Mouse (Mus musculus): ENCODE data around the gene Nup205. TPM values are rescaled to one million over a fixed set of nuclear protein-coding genes. Genes with fewer than 3 reads are reported as not detected.

Gene Nup205
- 27.7 and 32.0 TPM in 2 replicates for polyA plus RNA-seq (2014; fragmentation: Nextera tagmentation; extraction: Ambion mirVana)

DNA sequence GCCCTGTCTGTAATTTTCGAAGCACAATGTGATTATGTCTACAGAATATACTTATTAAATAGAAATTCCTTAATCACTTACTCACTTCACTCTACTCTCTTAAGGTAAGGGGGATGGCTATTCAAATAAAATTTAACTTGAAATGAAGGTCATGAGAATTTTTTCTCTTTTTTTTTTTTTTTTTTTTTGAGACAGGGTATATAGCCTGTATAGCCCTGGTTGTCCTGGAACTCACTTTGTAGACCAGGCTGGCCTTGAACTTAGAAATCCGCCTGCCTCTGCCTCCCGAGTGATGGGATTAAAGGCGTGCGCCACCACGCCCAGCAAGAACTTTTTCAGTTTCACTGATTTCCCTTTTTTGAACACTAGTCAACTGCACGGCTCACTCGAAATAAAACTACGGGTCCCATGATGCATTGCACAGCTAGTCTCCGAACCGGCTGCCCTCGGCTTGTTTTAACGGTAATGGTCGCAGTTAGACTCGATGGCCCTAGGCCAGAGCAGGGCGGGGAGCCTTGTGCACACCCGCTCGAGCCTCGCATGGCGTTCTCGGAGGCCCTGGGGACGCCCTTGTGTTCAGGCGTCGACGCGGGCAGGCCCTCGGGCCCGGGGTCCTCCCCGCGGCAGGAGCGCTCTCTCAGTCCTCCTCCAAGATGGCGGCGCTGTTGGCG, at the start of gene Nup205:
Gene Nup205, plus strand, starts transcription at position 443 of the 671 bp plus-strand sequence.
- ATAC-seq (ENCODE audit: low FRiP score): peak; percentile 94
- Histone ChIP-seq H3K36me3 (replicated peaks; ENCODE audit: control insufficient read depth, insufficient read depth) (no peaks in the 10 kb centered on the region), H3K9me3 (ENCODE audit: control insufficient read depth, low read length) (no peaks in the 10 kb centered on the region), H3K27ac (peak within 1 kb of the TSS; percentile 100), H3K4me3 (replicated peaks; ENCODE audit: low read length) (peak within 1 kb of the TSS; percentile 96), H3K4me2 (replicated peaks) (peak within 1 kb of the TSS; percentile 85), H3K9ac (peak within 1 kb of the TSS; percentile 88), H3K27me3 (ENCODE audit: control insufficient read depth, insufficient read depth, low read length) (no peaks in the 10 kb centered on the region), H3K4me1 (replicated peaks; ENCODE audit: control insufficient read depth, insufficient read depth, low read length) (peaks cover 9% of the 10 kb centered on the region)
- peak; percentile 83 for DNase-seq (ENCODE audit: low spot score)
- WGBS: 3% methylated on average over 34 of the region's 34 CpGs

DNA sequence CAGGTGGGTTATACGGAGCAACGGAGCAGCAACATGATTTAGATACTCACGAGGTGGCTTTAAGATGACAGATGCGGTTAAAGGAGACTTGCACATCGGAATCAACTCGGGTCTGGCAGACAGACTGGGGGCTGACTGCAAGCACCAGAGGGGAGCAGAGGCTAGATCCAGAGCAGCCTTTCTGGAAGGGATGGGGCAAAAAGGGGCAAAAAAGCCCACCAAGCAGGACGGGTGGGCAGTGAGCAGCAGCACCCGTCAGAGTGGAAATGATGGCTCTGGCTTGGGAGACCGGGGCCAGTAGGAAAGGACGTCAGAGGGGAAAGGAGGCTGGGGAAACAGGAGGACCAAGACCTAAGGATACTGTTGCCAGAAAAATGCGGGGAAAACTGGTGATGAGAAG, 44.4 kb upstream of the Nup205 start:
- Histone ChIP-seq H3K4me1 (replicated peaks; ENCODE audit: control insufficient read depth, insufficient read depth, low read length) (peaks cover 25% of the 10 kb centered on the region), H3K36me3 (replicated peaks; ENCODE audit: control insufficient read depth, insufficient read depth) (no peaks in the 10 kb centered on the region), H3K9ac (peak overlapping the region; percentile 83), H3K27ac (peak overlapping the region; percentile 90), H3K9me3 (ENCODE audit: control insufficient read depth, low read length) (no peaks in the 10 kb centered on the region), H3K27me3 (ENCODE audit: control insufficient read depth, insufficient read depth, low read length) (no peaks in the 10 kb centered on the region), H3K4me2 (replicated peaks) (peak overlapping the region; percentile 81), H3K4me3 (replicated peaks; ENCODE audit: low read length) (peak overlapping the region; percentile 81)
- ATAC-seq (ENCODE audit: low FRiP score): no peak
- under 1% methylated on average over 11 of the region's 11 CpGs for WGBS
- DNase-seq (ENCODE audit: low spot score): peak; percentile 39

DNA sequence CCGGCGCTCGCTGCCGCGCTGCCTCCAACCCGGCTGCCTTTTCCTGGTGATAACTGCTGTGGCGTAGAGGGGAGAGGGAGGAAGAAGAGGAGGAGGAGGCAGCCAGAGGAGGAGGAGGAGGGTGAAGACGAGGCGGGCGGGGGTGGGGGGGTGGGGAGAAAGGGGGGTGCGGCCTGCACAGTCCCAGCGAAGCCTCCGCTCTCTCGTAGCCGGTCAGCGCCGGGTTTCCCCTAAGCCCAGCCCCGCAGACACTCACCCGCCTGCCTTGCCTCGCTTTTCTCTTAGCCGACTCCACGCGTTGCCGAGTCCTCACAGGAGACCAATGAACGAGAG, 44.0 kb upstream of the Nup205 start:
- ATAC-seq (ENCODE audit: low FRiP score) (peak; percentile 91), DNase-seq (ENCODE audit: low spot score) (no peak)
- peak overlapping the region; percentile 81 for H3K4me3 ChIP-seq (replicated peaks; ENCODE audit: low read length)
- no peaks in the 10 kb centered on the region for H3K27me3 ChIP-seq (ENCODE audit: control insufficient read depth, insufficient read depth, low read length)
- 2% methylated on average over 24 of the region's 25 CpGs for WGBS
- H3K9ac ChIP-seq: peak overlapping the region; percentile 83
- peaks cover 25% of the 10 kb centered on the region for H3K4me1 ChIP-seq (replicated peaks; ENCODE audit: control insufficient read depth, insufficient read depth, low read length)
- H3K27ac ChIP-seq: peak overlapping the region; percentile 90
- no peaks in the 10 kb centered on the region for H3K9me3 ChIP-seq (ENCODE audit: control insufficient read depth, low read length)
- H3K4me2 ChIP-seq (replicated peaks): peak overlapping the region; percentile 81
- no peaks in the 10 kb centered on the region for H3K36me3 ChIP-seq (replicated peaks; ENCODE audit: control insufficient read depth, insufficient read depth)

DNA sequence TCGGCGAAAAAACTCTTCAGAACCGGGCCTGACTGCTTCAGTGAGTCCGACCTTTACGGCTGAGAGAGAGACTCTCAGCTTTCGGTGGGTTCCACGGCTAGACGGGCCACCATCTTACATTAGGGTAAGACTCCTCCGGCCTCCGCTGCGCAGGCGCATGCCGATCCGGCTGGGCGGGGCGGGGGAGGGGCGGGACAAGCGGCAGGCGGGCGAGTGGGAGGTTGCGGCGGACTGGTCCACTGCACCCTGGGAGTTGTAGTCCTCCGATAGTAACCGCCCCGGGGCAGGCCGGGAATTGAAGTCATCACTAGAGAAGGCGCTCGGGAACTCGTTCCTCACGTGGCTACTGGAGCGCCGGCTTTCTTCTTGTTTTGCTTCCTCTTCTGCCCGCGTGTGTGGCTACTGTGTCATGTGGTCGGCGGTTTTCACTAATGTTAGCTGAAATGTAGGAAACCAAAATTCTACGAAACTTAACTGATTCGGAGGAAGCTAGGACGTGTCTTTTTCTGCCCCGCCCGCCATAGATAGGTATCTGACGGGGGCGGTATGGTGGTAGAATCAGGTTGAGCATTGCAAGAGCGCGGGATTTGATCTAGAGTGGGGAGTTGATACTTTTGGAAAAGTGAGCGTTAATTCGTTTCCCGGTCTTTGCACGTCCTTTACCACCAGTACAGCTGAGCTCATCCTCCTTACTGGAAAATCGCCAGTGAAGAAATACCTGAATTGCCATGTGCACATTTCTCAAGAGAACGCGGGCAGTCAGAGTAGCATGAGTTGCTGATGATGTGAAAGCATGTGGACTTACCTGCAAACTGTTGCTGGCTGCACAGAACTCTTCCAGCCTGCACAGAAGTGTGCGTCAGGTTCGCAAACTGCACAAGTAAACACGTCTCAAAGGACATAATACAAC, 43.4 kb upstream of the Nup205 start, which contains the start of gene Cnot4:
Gene Cnot4, minus strand, starts transcription at position 146 of the 910 bp plus-strand sequence.
- Histone ChIP-seq H3K4me1 (replicated peaks; ENCODE audit: control insufficient read depth, insufficient read depth, low read length) (peaks cover 25% of the 10 kb centered on the region), H3K27ac (peak within 1 kb of the TSS; percentile 90), H3K27me3 (ENCODE audit: control insufficient read depth, insufficient read depth, low read length) (no peaks in the 10 kb centered on the region), H3K4me3 (replicated peaks; ENCODE audit: low read length) (peak within 1 kb of the TSS; percentile 81), H3K36me3 (replicated peaks; ENCODE audit: control insufficient read depth, insufficient read depth) (no peaks in the 10 kb centered on the region), H3K9ac (peak within 1 kb of the TSS; percentile 83), H3K4me2 (replicated peaks) (peak within 1 kb of the TSS; percentile 81), H3K9me3 (ENCODE audit: control insufficient read depth, low read length) (no peaks in the 10 kb centered on the region)
- ATAC-seq (ENCODE audit: low FRiP score) (peak; percentile 99), DNase-seq (ENCODE audit: low spot score) (peak; percentile 97)
- WGBS: under 1% methylated on average over 55 of the region's 55 CpGs

DNA sequence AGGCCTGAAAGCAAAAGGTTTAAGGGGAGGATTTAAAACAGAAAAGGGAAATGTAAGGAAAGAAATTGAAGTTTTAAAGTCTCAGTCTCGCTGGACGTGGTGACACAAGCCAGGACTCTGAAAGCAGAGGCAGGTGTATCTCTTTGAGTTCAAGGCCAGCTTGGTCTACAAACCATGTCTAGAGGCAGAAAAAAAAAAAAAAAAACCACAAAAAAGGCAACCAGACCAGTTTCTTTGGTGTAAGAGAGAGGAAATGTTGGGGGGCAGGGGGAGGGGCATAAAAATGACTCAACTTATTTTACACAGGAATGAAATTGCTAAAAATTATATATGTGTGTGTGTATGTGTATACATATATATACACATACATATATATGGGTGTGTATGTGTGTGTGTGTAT, 42.4 kb upstream of the Nup205 start:
- Histone ChIP-seq H3K36me3 (replicated peaks; ENCODE audit: control insufficient read depth, insufficient read depth) (no peaks in the 10 kb centered on the region), H3K4me2 (replicated peaks) (peak overlapping the region; percentile 74; the same call in 1 of the 2 replicates), H3K4me1 (replicated peaks; ENCODE audit: control insufficient read depth, insufficient read depth, low read length) (peaks cover 25% of the 10 kb centered on the region), H3K27ac (no peak overlapping the region), H3K9ac (no peak overlapping the region), H3K4me3 (replicated peaks; ENCODE audit: low read length) (no peak overlapping the region), H3K9me3 (ENCODE audit: control insufficient read depth, low read length) (no peaks in the 10 kb centered on the region), H3K27me3 (ENCODE audit: control insufficient read depth, insufficient read depth, low read length) (no peaks in the 10 kb centered on the region)
- 64% methylated on average over 2 of the region's 2 CpGs for WGBS
- ATAC-seq (ENCODE audit: low FRiP score) (no peak), DNase-seq (ENCODE audit: low spot score) (no peak)

DNA sequence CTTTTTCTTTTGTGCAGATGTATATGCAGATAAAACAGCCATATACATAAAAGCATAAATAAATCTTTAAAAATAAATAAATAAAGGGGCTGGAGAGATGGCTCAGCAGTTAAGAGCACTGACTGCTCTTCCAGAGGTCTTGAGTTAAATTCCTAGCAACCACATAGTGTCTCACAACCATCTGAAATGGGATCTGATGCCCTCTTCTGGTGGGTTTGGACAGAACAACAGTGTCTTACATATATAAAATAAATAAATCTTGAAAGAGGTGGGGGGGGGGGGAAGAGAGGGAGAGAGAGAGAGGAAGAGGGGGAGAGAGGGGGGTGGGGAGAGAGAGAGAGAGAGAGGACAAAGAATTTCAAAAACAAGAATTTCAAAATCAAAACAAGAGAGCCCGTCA, 36.9 kb upstream of the Nup205 start:
- H3K4me1 ChIP-seq (replicated peaks; ENCODE audit: control insufficient read depth, insufficient read depth, low read length): no peaks in the 10 kb centered on the region

DNA sequence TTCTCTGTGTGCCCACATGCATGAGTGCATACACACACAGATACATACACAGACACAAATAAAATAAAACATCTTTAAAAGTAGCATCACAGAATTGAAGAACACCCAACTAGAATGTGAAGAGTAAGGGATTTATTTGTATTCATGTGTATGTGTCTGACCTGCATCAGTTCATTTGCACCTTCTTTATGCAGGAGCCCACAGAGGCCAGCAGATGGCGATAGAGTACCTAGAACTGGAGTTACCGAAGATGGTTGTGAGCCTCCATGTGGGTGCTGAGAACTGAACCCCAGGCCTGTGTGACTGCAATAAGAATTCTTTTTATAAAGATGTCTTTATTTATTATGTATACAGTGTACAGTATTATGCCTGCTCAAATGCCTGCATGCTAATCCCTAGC, 31.7 kb upstream of the Nup205 start:
- DNase-seq (ENCODE audit: low spot score) (no peak), ATAC-seq (ENCODE audit: low FRiP score) (no peak)
- 87% methylated on average over 2 of the region's 2 CpGs for WGBS
- H3K9ac ChIP-seq: no peak overlapping the region
- H3K27ac ChIP-seq: no peak overlapping the region
- H3K9me3 ChIP-seq (ENCODE audit: control insufficient read depth, low read length): no peaks in the 10 kb centered on the region
- no peaks in the 10 kb centered on the region for H3K27me3 ChIP-seq (ENCODE audit: control insufficient read depth, insufficient read depth, low read length)
- H3K4me3 ChIP-seq (replicated peaks; ENCODE audit: low read length): no peak overlapping the region
- no peaks in the 10 kb centered on the region for H3K4me1 ChIP-seq (replicated peaks; ENCODE audit: control insufficient read depth, insufficient read depth, low read length)
- no peaks in the 10 kb centered on the region for H3K36me3 ChIP-seq (replicated peaks; ENCODE audit: control insufficient read depth, insufficient read depth)
- H3K4me2 ChIP-seq (replicated peaks): no peak overlapping the region

More for the DNA sequence above, 36.9 kb upstream of the Nup205 start:
- ATAC-seq (ENCODE audit: low FRiP score) (no peak), DNase-seq (ENCODE audit: low spot score) (no peak)
- H3K4me2 ChIP-seq (replicated peaks): no peak overlapping the region
- H3K27me3 ChIP-seq (ENCODE audit: control insufficient read depth, insufficient read depth, low read length): no peaks in the 10 kb centered on the region
- H3K9ac ChIP-seq: no peak overlapping the region
- WGBS: 100% methylated on average over 1 of the region's 1 CpGs
- no peaks in the 10 kb centered on the region for H3K9me3 ChIP-seq (ENCODE audit: control insufficient read depth, low read length)
- H3K27ac ChIP-seq: no peak overlapping the region
- no peak overlapping the region for H3K4me3 ChIP-seq (replicated peaks; ENCODE audit: low read length)
- no peaks in the 10 kb centered on the region for H3K36me3 ChIP-seq (replicated peaks; ENCODE audit: control insufficient read depth, insufficient read depth)

DNA sequence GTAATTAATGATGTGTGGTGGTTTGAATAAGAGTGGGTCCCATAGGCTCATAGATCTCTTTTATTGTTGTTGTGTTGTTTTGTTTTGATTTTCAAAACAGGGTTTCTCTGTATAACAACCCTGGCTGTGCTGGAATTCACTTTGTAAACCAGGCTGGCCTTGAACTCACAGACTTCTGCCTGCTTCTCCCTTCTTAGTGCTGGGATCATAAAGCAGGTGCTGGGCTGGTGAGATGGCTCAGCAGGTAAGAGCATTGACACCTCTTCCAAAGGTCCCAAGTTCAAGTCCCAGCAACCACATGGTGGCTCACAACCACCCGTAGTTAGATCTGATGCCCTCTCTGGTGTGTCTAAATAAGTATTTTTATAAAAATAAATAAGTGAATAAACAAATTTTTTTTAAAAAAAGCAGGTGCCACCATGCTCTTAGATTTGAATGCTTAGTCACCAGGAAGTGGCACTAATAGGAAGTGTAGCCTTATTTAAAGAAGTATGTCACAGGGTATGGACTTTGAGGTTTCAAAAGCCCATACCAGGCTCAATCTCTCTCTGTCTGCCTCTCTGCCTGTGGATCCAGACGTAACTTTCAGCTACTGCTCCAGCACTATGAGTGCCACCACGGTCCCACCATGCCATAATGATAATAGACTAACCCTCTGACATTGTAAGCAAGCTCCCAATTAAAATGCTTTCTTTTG, 29.3 kb upstream of the Nup205 start:
- H3K36me3 ChIP-seq (replicated peaks; ENCODE audit: control insufficient read depth, insufficient read depth): no peaks in the 10 kb centered on the region
- DNase-seq (ENCODE audit: low spot score): no peak
- no peak for ATAC-seq (ENCODE audit: low FRiP score)
- no peak overlapping the region for H3K9ac ChIP-seq
- H3K9me3 ChIP-seq (ENCODE audit: control insufficient read depth, low read length): no peaks in the 10 kb centered on the region
- no peak overlapping the region for H3K4me3 ChIP-seq (replicated peaks; ENCODE audit: low read length)
- no peak overlapping the region for H3K4me2 ChIP-seq (replicated peaks)
- WGBS: 83% methylated on average over 3 of the region's 3 CpGs
- H3K27ac ChIP-seq: no peak overlapping the region
- H3K27me3 ChIP-seq (ENCODE audit: control insufficient read depth, insufficient read depth, low read length): no peaks in the 10 kb centered on the region
- no peaks in the 10 kb centered on the region for H3K4me1 ChIP-seq (replicated peaks; ENCODE audit: control insufficient read depth, insufficient read depth, low read length)

DNA sequence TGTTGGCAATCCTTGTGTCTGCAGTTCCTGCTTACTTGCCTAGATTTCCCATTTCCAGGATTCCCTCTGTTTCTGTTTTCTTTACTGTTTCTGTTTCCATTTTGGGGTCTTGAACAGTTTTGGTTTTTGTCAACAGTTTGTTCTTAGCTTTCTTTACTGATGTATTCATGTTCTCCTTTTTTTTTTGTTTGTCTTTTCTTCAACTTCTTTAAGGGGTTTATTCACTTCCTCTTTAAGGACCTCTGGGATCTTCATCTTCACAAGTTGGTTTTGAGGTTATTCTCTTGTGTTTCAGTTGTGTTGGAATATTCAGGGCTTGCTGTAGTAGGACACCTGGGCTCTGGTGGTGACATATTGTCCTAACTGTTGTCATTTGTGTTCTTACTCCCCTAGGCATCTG, 22.7 kb upstream of the Nup205 start:
- DNase-seq (ENCODE audit: low spot score): no peak
- Histone ChIP-seq H3K36me3 (replicated peaks; ENCODE audit: control insufficient read depth, insufficient read depth) (no peaks in the 10 kb centered on the region), H3K4me3 (replicated peaks; ENCODE audit: low read length) (no peak overlapping the region), H3K4me1 (replicated peaks; ENCODE audit: control insufficient read depth, insufficient read depth, low read length) (no peaks in the 10 kb centered on the region), H3K9ac (no peak overlapping the region), H3K27ac (no peak overlapping the region), H3K4me2 (replicated peaks) (no peak overlapping the region), H3K27me3 (ENCODE audit: control insufficient read depth, insufficient read depth, low read length) (no peaks in the 10 kb centered on the region), H3K9me3 (ENCODE audit: control insufficient read depth, low read length) (no peaks in the 10 kb centered on the region)
- ATAC-seq (ENCODE audit: low FRiP score): no peak
